Comparison of ENCODE assay signal across 8 mouse cellular contexts in genomic region chr5:24843103-24843475, GRCm38 (mm10). TPM values are rescaled to one million over a fixed set of nuclear protein-coding genes. Genes with fewer than 3 reads are reported as not detected.
DNase-seq lines count a peak whose midpoint lies in the region; ATAC-seq and TF ChIP-seq lines count a peak whose summit lies in the region.

No protein-coding gene starts in this region.

- H3K4me3 ChIP-seq in lung, postnatal 0 days (ENCODE audit: low read depth, low read length): peak overlapping the region; percentile 32
- peak overlapping the region; percentile 90 for H3K4me3 ChIP-seq in hindbrain, embryonic 13.5 days
- H3K4me3 ChIP-seq in midbrain, embryonic 10.5 days: peak overlapping the region; percentile 93

- H3K36me3 ChIP-seq in lung, postnatal 0 days (ENCODE audit: insufficient read depth, low read length): no peaks in the 10 kb centered on the region
- H3K36me3 ChIP-seq in hindbrain, embryonic 13.5 days: no peaks in the 10 kb centered on the region
- 0 out of 2 replicates have a peak, but pooled peaks cover 5% of the 10 kb centered on the region for H3K36me3 ChIP-seq in midbrain, embryonic 10.5 days

- under 1% methylated on average over 21 of the region's 21 CpGs for WGBS in lung, postnatal 0 days
- WGBS in hindbrain, embryonic 13.5 days: 3% methylated on average over 21 of the region's 21 CpGs
- 4% methylated on average over 21 of the region's 21 CpGs for WGBS in midbrain, embryonic 10.5 days

- DNase-seq in adrenal gland, postnatal 14 days: peak; percentile 61
- DNase-seq in adrenal gland, adult 2 months: no peak
- peak; percentile 70 for DNase-seq in lung, postnatal 0 days (ENCODE audit: low spot score)
- no peak for DNase-seq in lung, adult 18-20 months
- DNase-seq in midbrain, embryonic 10.5 days (ENCODE audit: low spot score): no peak
- DNase-seq in adrenal gland, adult (ENCODE audit: inconsistent age in 2 of 2, low spot score in 1 of 2): no peak
- DNase-seq in spleen, adult 12 weeks (ENCODE audit: low spot score): no peak

- H3K4me1 ChIP-seq in lung, postnatal 0 days (ENCODE audit: insufficient read depth, low read depth, low read length): peaks cover 22% of the 10 kb centered on the region
- H3K4me1 ChIP-seq in hindbrain, embryonic 13.5 days (replicated peaks): peaks cover 43% of the 10 kb centered on the region
- peaks cover 33% of the 10 kb centered on the region for H3K4me1 ChIP-seq in midbrain, embryonic 10.5 days

- no peaks in the 10 kb centered on the region for H3K9me3 ChIP-seq in lung, postnatal 0 days (ENCODE audit: low read length)
- H3K9me3 ChIP-seq in hindbrain, embryonic 13.5 days: no peaks in the 10 kb centered on the region
- H3K9me3 ChIP-seq in midbrain, embryonic 10.5 days (replicated peaks): no peaks in the 10 kb centered on the region

- H3K9ac ChIP-seq in lung, postnatal 0 days (replicated peaks; ENCODE audit: low read depth): peak overlapping the region; percentile 5; the same call in 1 of the 2 replicates
- peak overlapping the region; percentile 76 for H3K9ac ChIP-seq in hindbrain, embryonic 13.5 days

- peak; percentile 7 for ATAC-seq in lung, postnatal 0 days
- ATAC-seq in hindbrain, embryonic 13.5 days (ENCODE audit: low FRiP score): peak; percentile 47

- H3K27ac ChIP-seq in lung, postnatal 0 days (ENCODE audit: low read length): peak overlapping the region; percentile 100
- H3K27ac ChIP-seq in hindbrain, embryonic 13.5 days: peak overlapping the region; percentile 99
- peak overlapping the region; percentile 98 for H3K27ac ChIP-seq in midbrain, embryonic 10.5 days (replicated peaks)

- TF ChIP-seq CTCF in lung, postnatal 0 days (IDR thresholded peaks at IDR 0.05): no peak; the same call in 1 of the 2 replicates

- H3K27me3 ChIP-seq in lung, postnatal 0 days (replicated peaks; ENCODE audit: insufficient read depth, low read length): no peaks in the 10 kb centered on the region
- H3K27me3 ChIP-seq in hindbrain, embryonic 13.5 days: no peaks in the 10 kb centered on the region
- no peaks in the 10 kb centered on the region for H3K27me3 ChIP-seq in midbrain, embryonic 10.5 days (ENCODE audit: low read depth, poor library complexity, severe bottlenecking)

- TF ChIP-seq EP300 in lung, postnatal 0 days (IDR thresholded peaks at IDR 0.05): no peak

- peak overlapping the region; percentile 59 for H3K4me2 ChIP-seq in lung, postnatal 0 days (replicated peaks; ENCODE audit: low read depth, low read length)
- peak overlapping the region; percentile 82 for H3K4me2 ChIP-seq in hindbrain, embryonic 13.5 days

RNA-seq across cellular contexts. Expression of gene Rheb, which starts 0.7 kb away (rescaled TPM):
- total RNA-seq in adrenal gland, postnatal 14 days (2021): 68.6 and 76.1 TPM in 2 replicates
- total RNA-seq in adrenal gland, adult 2 months (2021): 10 to 100 TPM; 71.4 to 81.3 TPM
- polyA plus RNA-seq in adrenal gland, adult 2 months (2012; rRNA removed): 28.1 and 29.3 TPM in 2 replicates
- polyA plus RNA-seq in lung, postnatal 0 days (2015; fragmentation: Nextera tagmentation; extraction: Ambion mirVana): 180 and 189 TPM in 2 replicates
- 227 TPM in 2 replicates for polyA plus RNA-seq in hindbrain, embryonic 13.5 days (2015; fragmentation: Nextera tagmentation; extraction: Ambion mirVana)
- polyA plus RNA-seq in midbrain, embryonic 10.5 days (2016; fragmentation: Nextera tagmentation; extraction: Ambion mirVana): 179 and 183 TPM in 2 replicates

Comparison
In these comparisons a context has a peak if more than half of its experiments do, and no peak if none do; other contexts are left out.
1. DNase-seq: peak in adrenal gland, postnatal 14 days (single experiment) and lung, postnatal 0 days (single experiment); none in adrenal gland, adult 2 months (single experiment), lung, adult 18-20 months (0 of 2), midbrain, embryonic 10.5 days (single experiment), adrenal gland, adult (0 of 2) and spleen, adult 12 weeks (single experiment).
2. H3K4me3 ChIP-seq: peak in every context shown above with its lines; median percentile 93 in midbrain, embryonic 10.5 days; 90 in hindbrain, embryonic 13.5 days; 32 in lung, postnatal 0 days.
3. Peak in every context shown above with its lines, with median percentiles within 50 percentile points of each other: H3K27ac ChIP-seq.